8 mouse cellular contexts compared by ENCODE assay signal in the genomic region with DNA sequence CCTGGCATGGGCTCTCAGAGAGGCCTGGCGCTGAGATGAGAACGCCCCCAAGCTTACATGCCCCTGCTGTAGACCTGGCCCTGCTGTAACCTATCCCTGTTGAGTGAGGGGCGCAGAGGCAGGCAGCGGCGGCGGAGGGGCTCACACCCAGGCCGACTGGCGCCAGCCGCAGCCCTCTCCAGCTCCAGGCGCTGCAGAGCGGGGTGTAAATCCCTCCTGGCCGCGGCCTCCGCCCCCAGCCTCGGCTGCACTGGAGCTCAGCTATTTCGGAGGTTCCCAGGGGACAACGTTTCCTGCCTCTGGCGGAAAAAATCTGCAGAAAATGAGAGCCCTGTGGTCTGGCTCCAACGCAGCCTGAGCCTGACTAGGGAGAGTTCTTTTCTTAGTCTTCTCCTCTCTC. TPM values are rescaled to one million over a fixed set of nuclear protein-coding genes. Genes with fewer than 3 reads are reported as not detected.
DNase-seq lines count a peak whose midpoint lies in the region; ATAC-seq lines count a peak whose summit lies in the region.

No protein-coding gene starts in this region.

- peak; percentile 36; the same call in 1 of the 2 replicates for ATAC-seq in heart, embryonic 12.5 days (ENCODE audit: insufficient number of reproducible peaks, low FRiP score)
- peak; percentile 52 for ATAC-seq in kidney, embryonic 15.5 days (replicated peaks; ENCODE audit: low FRiP score)

- peak overlapping the region; percentile 84 for H3K27ac ChIP-seq in heart, embryonic 12.5 days (ENCODE audit: poor library complexity, severe bottlenecking)
- H3K27ac ChIP-seq in kidney, embryonic 15.5 days = peak overlapping the region; percentile 93

- H3K36me3 ChIP-seq in heart, embryonic 12.5 days = no peaks in the 10 kb centered on the region
- H3K36me3 ChIP-seq in kidney, embryonic 15.5 days = no peaks in the 10 kb centered on the region

- H3K4me1 ChIP-seq in heart, embryonic 12.5 days (replicated peaks) = peaks cover 51% of the 10 kb centered on the region
- peaks cover 59% of the 10 kb centered on the region for H3K4me1 ChIP-seq in kidney, embryonic 15.5 days

- no peak overlapping the region; the same call in 1 of the 2 replicates for H3K4me3 ChIP-seq in heart, embryonic 12.5 days
- H3K4me3 ChIP-seq in kidney, embryonic 15.5 days (replicated peaks) = peak overlapping the region; percentile 13

- H3K9me3 ChIP-seq in heart, embryonic 12.5 days (replicated peaks) = no peaks in the 10 kb centered on the region
- no peaks in the 10 kb centered on the region for H3K9me3 ChIP-seq in kidney, embryonic 15.5 days (replicated peaks)

- H3K4me2 ChIP-seq in heart, embryonic 12.5 days = peak overlapping the region; percentile 59
- peak overlapping the region; percentile 49 for H3K4me2 ChIP-seq in kidney, embryonic 15.5 days

- DNase-seq in urinary bladder, postnatal 14 days (ENCODE audit: low spot score) = peak; percentile 41
- no peak for DNase-seq in urinary bladder, adult 2 months (ENCODE audit: low spot score)
- DNase-seq in mesoderm, embryonic 11.5 days (ENCODE audit: low read depth, low spot score) = peak; percentile 84
- DNase-seq in cerebellum, adult 9-11 months = no peak
- no peak for DNase-seq in frontal cortex, postnatal 36 days (ENCODE audit: low spot score in 2 of 2)
- DNase-seq in frontal cortex, postnatal 10 days (ENCODE audit: low spot score in 2 of 2) = no peak

- H3K9ac ChIP-seq in heart, embryonic 12.5 days = peak overlapping the region; percentile 58
- H3K9ac ChIP-seq in kidney, embryonic 15.5 days = no peak overlapping the region

- 12% methylated on average over 19 of the region's 19 CpGs for WGBS in heart, embryonic 12.5 days
- 7% methylated on average over 19 of the region's 19 CpGs for WGBS in kidney, embryonic 15.5 days

- 0 out of 2 replicates have a peak, but pooled peaks cover 2% of the 10 kb centered on the region for H3K27me3 ChIP-seq in heart, embryonic 12.5 days (replicated peaks)
- H3K27me3 ChIP-seq in kidney, embryonic 15.5 days = 0 out of 2 replicates have a peak, but pooled peaks cover 4% of the 10 kb centered on the region

RNA-seq across cellular contexts. Expression of a gene that starts 27.7 kb away (rescaled TPM):
- 21.3 and 31.0 TPM in 2 replicates for polyA plus RNA-seq in urinary bladder, adult 2 months (2012; rRNA removed)
- 18.8 and 21.4 TPM in 2 replicates for polyA plus RNA-seq in heart, embryonic 12.5 days (2016; fragmentation: Nextera tagmentation; extraction: Ambion mirVana)
- polyA plus RNA-seq in kidney, embryonic 15.5 days (2015; fragmentation: Nextera tagmentation; extraction: Ambion mirVana) = 34.3 and 37.7 TPM in 2 replicates

Comparison
In these comparisons a context has a peak if more than half of its experiments do, and no peak if none do; other contexts are left out.
1. DNase-seq: peak in urinary bladder, postnatal 14 days (single experiment) and mesoderm, embryonic 11.5 days (single experiment); none in urinary bladder, adult 2 months (single experiment), cerebellum, adult 9-11 months (single experiment), frontal cortex, postnatal 36 days (0 of 2) and frontal cortex, postnatal 10 days (0 of 2).